15 mouse cellular contexts compared by ENCODE assay signal in the genomic region with DNA sequence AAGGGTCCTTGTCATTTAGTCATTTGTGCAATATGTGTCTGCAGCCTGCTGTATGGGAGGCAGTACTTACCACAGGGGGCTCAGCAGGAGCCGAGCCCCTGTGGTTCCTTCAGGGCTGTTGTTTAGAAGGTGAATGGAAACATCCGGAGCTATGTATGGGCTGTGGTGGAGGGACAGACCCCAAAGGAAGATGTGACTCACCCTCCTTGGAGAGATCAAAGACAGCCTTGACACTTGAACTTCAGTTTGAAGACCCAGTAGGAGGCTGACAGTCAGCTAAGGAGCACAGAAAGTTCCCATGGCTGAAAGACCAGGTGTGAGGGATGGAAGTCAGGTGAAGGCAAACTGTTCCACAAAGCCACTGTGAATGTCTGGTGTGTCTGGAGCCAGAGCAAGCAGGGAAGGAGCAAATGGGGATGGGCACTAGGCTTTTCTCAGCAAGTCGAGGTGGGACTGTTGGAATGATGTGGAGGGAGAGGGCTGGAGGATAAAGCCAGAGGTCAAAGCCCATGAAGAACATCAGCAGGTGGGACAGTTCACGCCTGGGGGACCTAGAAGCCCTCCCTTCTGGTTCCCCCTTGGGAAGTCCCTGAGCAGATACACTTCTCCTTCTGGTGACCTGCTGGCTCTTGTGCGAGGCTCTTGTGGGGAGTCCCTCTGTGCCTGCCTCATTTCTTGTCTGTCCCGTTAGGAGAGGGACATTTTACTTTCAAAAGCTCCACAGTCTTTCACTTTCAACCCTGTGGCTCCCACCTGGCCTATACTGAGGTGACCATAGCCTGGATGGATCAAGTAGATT. TPM values are rescaled to one million over a fixed set of nuclear protein-coding genes. Genes with fewer than 3 reads are reported as not detected.
A peak's percentile ranks its signal among the peaks of the same experiment; 100 is the strongest.
DNase-seq lines count a peak whose midpoint lies in the region; ATAC-seq and TF ChIP-seq lines count a peak whose summit lies in the region.
"Had no signal": no experiment of that assay in that cellular context is flagged by ENCODE, and none has a peak within 500 bp of the region (broad histone marks: within the 10 kb centered on the region; RNA-seq: fewer than 3 reads in every experiment).

No protein-coding gene starts in this region.

- peak overlapping the region; percentile 26 for H3K4me3 ChIP-seq in bone marrow, adult 2 months (replicated peaks; ENCODE audit: control insufficient read depth, low read depth, low read length)
- H3K4me3 ChIP-seq in small intestine, adult 2 months (ENCODE audit: low read depth, low read length) = peak overlapping the region; percentile 31
- no peak overlapping the region for H3K4me3 ChIP-seq in hindbrain, postnatal 0 days (ENCODE audit: low read length)
- H3K4me3 ChIP-seq: midbrain, embryonic 15.5 days had no signal

- H3K4me2 ChIP-seq in hindbrain, postnatal 0 days (ENCODE audit: low read depth, low read length) = no peak overlapping the region
- H3K4me2 ChIP-seq: midbrain, embryonic 15.5 days had no signal

- ATAC-seq in hindbrain, postnatal 0 days = no peak
- ATAC-seq: midbrain, embryonic 15.5 days had no signal

- no peaks in the 10 kb centered on the region for H3K9me3 ChIP-seq in hindbrain, postnatal 0 days (ENCODE audit: low read length)
- H3K9me3 ChIP-seq: midbrain, embryonic 15.5 days had no signal

- WGBS in bone marrow, adult 2 months = 12% methylated on average over 6 of the region's 6 CpGs
- 62% methylated on average over 6 of the region's 6 CpGs for WGBS in small intestine, adult 2 months
- 71% methylated on average over 6 of the region's 6 CpGs for WGBS in hindbrain, postnatal 0 days

- peaks cover 8% of the 10 kb centered on the region for H3K4me1 ChIP-seq in bone marrow, adult 2 months (ENCODE audit: control insufficient read depth, insufficient read depth, low read length)
- H3K4me1 ChIP-seq in small intestine, adult 2 months (ENCODE audit: control insufficient read depth, insufficient read depth, insufficient read length, low read length) = no peaks in the 10 kb centered on the region
- no peaks in the 10 kb centered on the region for H3K4me1 ChIP-seq in hindbrain, postnatal 0 days (ENCODE audit: insufficient read depth, low read length)
- H3K4me1 ChIP-seq: midbrain, embryonic 15.5 days had no signal

- no peak for TF ChIP-seq CTCF in bone marrow, adult 2 months (IDR thresholded peaks at IDR 0.05; ENCODE audit: control insufficient read depth, insufficient read depth, low read length)
- no peak for TF ChIP-seq CTCF in small intestine, adult 2 months (IDR thresholded peaks at IDR 0.05; ENCODE audit: extremely low read depth, insufficient read length, insufficient replicate concordance, low read depth, low read length)
- no peak for TF ChIP-seq CTCF in hindbrain, postnatal 0 days (IDR thresholded peaks at IDR 0.05; ENCODE audit: low read depth)

- TF ChIP-seq POLR2A in bone marrow, adult 2 months (IDR thresholded peaks at IDR 0.05; ENCODE audit: borderline replicate concordance, control insufficient read depth, low read depth, low read length) = no peak
- TF ChIP-seq POLR2A in small intestine, adult 2 months (IDR thresholded peaks at IDR 0.05; ENCODE audit: low read depth, low read length) = no peak

- H3K9ac ChIP-seq in hindbrain, postnatal 0 days (replicated peaks; ENCODE audit: low read length) = no peak overlapping the region
- H3K9ac ChIP-seq: midbrain, embryonic 15.5 days had no signal

- H3K36me3 ChIP-seq in small intestine, adult 2 months (ENCODE audit: control insufficient read depth, insufficient read depth, low read length) = no peaks in the 10 kb centered on the region
- H3K36me3 ChIP-seq in hindbrain, postnatal 0 days (ENCODE audit: insufficient read depth, low read length) = no peaks in the 10 kb centered on the region
- H3K36me3 ChIP-seq: midbrain, embryonic 15.5 days had no signal

- H3K27me3 ChIP-seq in small intestine, adult 2 months (ENCODE audit: control insufficient read depth, insufficient read depth, low read length) = no peaks in the 10 kb centered on the region
- H3K27me3 ChIP-seq in hindbrain, postnatal 0 days (ENCODE audit: insufficient read depth, low read length) = no peaks in the 10 kb centered on the region
- H3K27me3 ChIP-seq: midbrain, embryonic 15.5 days had no signal

- peak; percentile 86 for DNase-seq in 416B (ENCODE audit: low read depth)
- DNase-seq in CD4-positive helper T cell, adult 2 months (ENCODE audit: low read depth, low spot score) = peak; percentile 85
- no peak for DNase-seq in c-Kit-positive CD71-positive TER-119-positive erythroid progenitor cells, embryonic 14.5 days (ENCODE audit: low spot score)
- DNase-seq in hindbrain, postnatal 0 days (ENCODE audit: low spot score) = no peak
- DNase-seq in urinary bladder, postnatal 10 days (ENCODE audit: low spot score) = no peak
- DNase-seq: adrenal gland, adult 2 months; cerebellum, postnatal 10 days; heart, adult 18-20 months; heart, postnatal 4 days; kidney, adult 11 months; lung, postnatal 10 days; right cerebral cortex, postnatal 25 days had no signal

- peak overlapping the region; percentile 50 for H3K27ac ChIP-seq in bone marrow, adult 2 months (ENCODE audit: control insufficient read depth, insufficient read depth, low read depth, low read length, poor library complexity)
- H3K27ac ChIP-seq in small intestine, adult 2 months (ENCODE audit: insufficient read depth, low read depth, low read length) = peak overlapping the region; percentile 73
- no peak overlapping the region for H3K27ac ChIP-seq in hindbrain, postnatal 0 days
- H3K27ac ChIP-seq: midbrain, embryonic 15.5 days had no signal

RNA-seq across cellular contexts. Expression of gene Il21r, which starts 4.4 kb away (rescaled TPM):
- 21.8 and 39.9 TPM in 2 replicates for polyA plus RNA-seq in bone marrow, adult 2 months (2011; ENCODE audit: insufficient read depth, insufficient read length, low replicate concordance, missing spikeins)
- 9.4 and 13.4 TPM in 2 replicates for polyA plus RNA-seq in small intestine, adult 2 months (2012; rRNA removed)
- 0.52 TPM in 1 of 2 replicates, not detected in the other for total RNA-seq in hindbrain, postnatal 0 days (2014; rRNA removed)
- polyA plus RNA-seq in hindbrain, postnatal 0 days (2015; fragmentation: Nextera tagmentation; extraction: Ambion mirVana) = 0.29 and 0.40 TPM in 2 replicates

RNA-seq across cellular contexts. Expression of gene Il4ra, which starts 55.7 kb away (rescaled TPM):
- 10.9 and 23.0 TPM in 2 replicates for polyA plus RNA-seq in bone marrow, adult 2 months (2011; ENCODE audit: insufficient read depth, insufficient read length, low replicate concordance, missing spikeins)
- 31.8 and 51.7 TPM in 2 replicates for polyA plus RNA-seq in small intestine, adult 2 months (2012; rRNA removed)
- total RNA-seq in hindbrain, postnatal 0 days (2014; rRNA removed) = 13.3 and 14.3 TPM in 2 replicates
- 4.5 and 5.0 TPM in 2 replicates for polyA plus RNA-seq in hindbrain, postnatal 0 days (2015; fragmentation: Nextera tagmentation; extraction: Ambion mirVana)

Comparison
In these comparisons a context has a peak if more than half of its experiments do, and no peak if none do; other contexts are left out.
1. DNase-seq: peak in 416B (single experiment) and CD4-positive helper T cell, adult 2 months (single experiment); none in c-Kit-positive CD71-positive TER-119-positive erythroid progenitor cells, embryonic 14.5 days (single experiment), hindbrain, postnatal 0 days (single experiment) and urinary bladder, postnatal 10 days (single experiment).